In the genomic region with DNA sequence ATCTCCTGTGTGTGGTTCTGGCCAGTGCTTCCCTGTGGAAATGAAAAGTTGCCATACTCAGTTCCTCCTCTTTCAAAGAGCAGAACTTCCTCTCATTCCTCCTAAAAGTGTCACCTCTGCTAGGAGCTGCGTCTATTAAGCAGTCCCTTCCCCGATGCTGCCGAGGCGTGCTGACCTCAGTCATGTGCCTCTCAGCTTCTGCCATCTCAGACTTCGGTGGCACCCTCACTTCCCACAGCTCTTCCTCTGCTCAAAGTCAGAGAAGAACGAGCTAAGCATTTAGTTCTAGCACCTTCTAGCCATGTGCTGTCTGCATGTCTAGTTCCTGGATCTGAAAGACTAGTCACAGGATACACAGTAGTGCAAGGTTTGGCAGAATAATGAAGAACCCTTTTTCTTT, we compare ENCODE assay signal across 15 mouse cellular contexts.
"Had no signal": no experiment of that assay in that cellular context is flagged by ENCODE, and none has a peak within 500 bp of the region (broad histone marks: within the 10 kb centered on the region; RNA-seq: fewer than 3 reads in every experiment).

No protein-coding gene starts in this region.

- DNase-seq: retina, postnatal 1 day; right cerebral cortex, adult 18-20 months; right cerebral cortex, postnatal 14 days; right cerebral cortex, postnatal 25 days; right cerebral cortex, postnatal 4 days; spleen, adult 18-20 months; thymus, adult 18-20 months; thymus, adult 2 months; thymus, postnatal 14 days; thymus, postnatal 25 days; thymus, postnatal 36 days; thymus, postnatal 4 days had no signal

- H3K4me1 ChIP-seq: stomach, embryonic 15.5 days had no signal

- H3K27ac ChIP-seq: neural tube, embryonic 15.5 days; stomach, embryonic 15.5 days; stomach, postnatal 0 days had no signal

- H3K4me2 ChIP-seq: neural tube, embryonic 15.5 days; stomach, embryonic 15.5 days had no signal

- H3K9ac ChIP-seq: neural tube, embryonic 15.5 days; stomach, embryonic 15.5 days had no signal

- H3K27me3 ChIP-seq: neural tube, embryonic 15.5 days; stomach, embryonic 15.5 days had no signal

- H3K9me3 ChIP-seq: neural tube, embryonic 15.5 days; stomach, embryonic 15.5 days had no signal

- H3K36me3 ChIP-seq: neural tube, embryonic 15.5 days; stomach, embryonic 15.5 days had no signal

- H3K4me3 ChIP-seq: neural tube, embryonic 15.5 days; stomach, embryonic 15.5 days had no signal
